ENCODE assay signal across 19 mouse cellular contexts in genomic region chr15:102041951-102042350, GRCm38 (mm10). TPM values are rescaled to one million over a fixed set of nuclear protein-coding genes. Genes with fewer than 3 reads are reported as not detected.
DNase-seq lines count a peak whose midpoint lies in the region; ATAC-seq and TF ChIP-seq lines count a peak whose summit lies in the region.
"Had no signal": no experiment of that assay in that cellular context is flagged by ENCODE, and none has a peak within 500 bp of the region (broad histone marks: within the 10 kb centered on the region; RNA-seq: fewer than 3 reads in every experiment).

No protein-coding gene starts in this region.

- 15% methylated on average over 7 of the region's 7 CpGs for WGBS in intestine, embryonic 14.5 days
- WGBS in limb, embryonic 13.5 days = 19% methylated on average over 7 of the region's 7 CpGs
- 82% methylated on average over 7 of the region's 7 CpGs for WGBS in forebrain, embryonic 14.5 days
- 74% methylated on average over 7 of the region's 7 CpGs for WGBS in midbrain, embryonic 15.5 days

- TF ChIP-seq CTCF in gastrocnemius, adult 2 months (IDR thresholded peaks at IDR 0.05) = no peak

- no peaks in the 10 kb centered on the region for H3K9me3 ChIP-seq in intestine, embryonic 14.5 days (ENCODE audit: control insufficient read depth, low read length)
- H3K9me3 ChIP-seq in limb, embryonic 13.5 days = no peaks in the 10 kb centered on the region
- no peaks in the 10 kb centered on the region for H3K9me3 ChIP-seq in forebrain, embryonic 14.5 days (replicated peaks; ENCODE audit: control insufficient read depth, low read length)
- no peaks in the 10 kb centered on the region for H3K9me3 ChIP-seq in midbrain, embryonic 15.5 days
- H3K9me3 ChIP-seq: embryonic facial prominence, embryonic 10.5 days; heart, embryonic 10.5 days; midbrain, embryonic 12.5 days had no signal

- ATAC-seq in intestine, embryonic 14.5 days (replicated peaks; ENCODE audit: low FRiP score, low TSS enrichment, low read depth) = no peak
- ATAC-seq in limb, embryonic 13.5 days (ENCODE audit: low FRiP score, low read depth) = no peak
- ATAC-seq in forebrain, embryonic 14.5 days = no peak
- ATAC-seq in midbrain, embryonic 15.5 days (replicated peaks) = no peak

- intact Hi-C loops in gastrocnemius, adult 2 months (cut with DNase I) = no loop called here

- H3K4me3 ChIP-seq in gastrocnemius, adult 2 months = peak overlapping the region; percentile 36
- 0 out of 2 replicates have a peak overlapping the region, but pooled peaks have one; percentile 8 for H3K4me3 ChIP-seq in intestine, embryonic 14.5 days (ENCODE audit: low read depth, low read length)
- H3K4me3 ChIP-seq in limb, embryonic 13.5 days = peak overlapping the region; percentile 24; the same call in 1 of the 2 replicates
- no peak overlapping the region for H3K4me3 ChIP-seq in forebrain, embryonic 14.5 days (ENCODE audit: low read depth, low read length)
- H3K4me3 ChIP-seq in midbrain, embryonic 15.5 days = no peak overlapping the region
- H3K4me3 ChIP-seq: embryonic facial prominence, embryonic 10.5 days; heart, embryonic 10.5 days; midbrain, embryonic 12.5 days; myocyte had no signal

- H3K4me2 ChIP-seq in intestine, embryonic 14.5 days (ENCODE audit: low read length) = peak overlapping the region; percentile 35
- H3K4me2 ChIP-seq in limb, embryonic 13.5 days (replicated peaks) = peak overlapping the region; percentile 44
- no peak overlapping the region for H3K4me2 ChIP-seq in forebrain, embryonic 14.5 days (ENCODE audit: low read length)
- no peak overlapping the region for H3K4me2 ChIP-seq in midbrain, embryonic 15.5 days
- H3K4me2 ChIP-seq: liver, embryonic 11.5 days; midbrain, embryonic 12.5 days had no signal

- no peaks in the 10 kb centered on the region for H3K36me3 ChIP-seq in intestine, embryonic 14.5 days (ENCODE audit: control insufficient read depth, insufficient read depth, low read length)
- no peaks in the 10 kb centered on the region for H3K36me3 ChIP-seq in limb, embryonic 13.5 days
- H3K36me3 ChIP-seq in forebrain, embryonic 14.5 days (ENCODE audit: control insufficient read depth, insufficient read depth, low read length) = no peaks in the 10 kb centered on the region
- no peaks in the 10 kb centered on the region for H3K36me3 ChIP-seq in midbrain, embryonic 15.5 days (replicated peaks)
- H3K36me3 ChIP-seq: embryonic facial prominence, embryonic 10.5 days; heart, embryonic 10.5 days; midbrain, embryonic 12.5 days had no signal

- no peak overlapping the region for H3K27ac ChIP-seq in gastrocnemius, adult 2 months
- H3K27ac ChIP-seq in intestine, embryonic 14.5 days (ENCODE audit: low read depth) = no peak overlapping the region
- H3K27ac ChIP-seq in limb, embryonic 13.5 days = no peak overlapping the region
- H3K27ac ChIP-seq in forebrain, embryonic 14.5 days (ENCODE audit: low read depth, low read length) = no peak overlapping the region
- no peak overlapping the region for H3K27ac ChIP-seq in midbrain, embryonic 15.5 days
- H3K27ac ChIP-seq: embryonic facial prominence, embryonic 10.5 days; heart, embryonic 10.5 days; midbrain, embryonic 12.5 days had no signal

- H3K9ac ChIP-seq in intestine, embryonic 14.5 days (ENCODE audit: low read length) = no peak overlapping the region
- H3K9ac ChIP-seq in limb, embryonic 13.5 days = no peak overlapping the region
- H3K9ac ChIP-seq in forebrain, embryonic 14.5 days (ENCODE audit: low read length) = no peak overlapping the region
- no peak overlapping the region for H3K9ac ChIP-seq in midbrain, embryonic 15.5 days
- H3K9ac ChIP-seq: midbrain, embryonic 12.5 days had no signal

- no peaks in the 10 kb centered on the region for H3K4me1 ChIP-seq in intestine, embryonic 14.5 days (replicated peaks; ENCODE audit: control insufficient read depth, insufficient read depth, low read length)
- peaks cover 5% of the 10 kb centered on the region; the same call in 1 of the 2 replicates for H3K4me1 ChIP-seq in limb, embryonic 13.5 days
- no peaks in the 10 kb centered on the region for H3K4me1 ChIP-seq in forebrain, embryonic 14.5 days (ENCODE audit: control insufficient read depth, insufficient read depth, low read length)
- no peaks in the 10 kb centered on the region for H3K4me1 ChIP-seq in midbrain, embryonic 15.5 days
- H3K4me1 ChIP-seq: heart, embryonic 10.5 days; midbrain, embryonic 12.5 days had no signal

- no peaks in the 10 kb centered on the region for H3K27me3 ChIP-seq in intestine, embryonic 14.5 days (replicated peaks; ENCODE audit: control insufficient read depth, insufficient read depth, low read length)
- H3K27me3 ChIP-seq in limb, embryonic 13.5 days = 0 out of 2 replicates have a peak, but pooled peaks cover 5% of the 10 kb centered on the region
- no peaks in the 10 kb centered on the region for H3K27me3 ChIP-seq in forebrain, embryonic 14.5 days (replicated peaks; ENCODE audit: control insufficient read depth, insufficient read depth, low read length)
- H3K27me3 ChIP-seq in midbrain, embryonic 15.5 days (replicated peaks) = no peaks in the 10 kb centered on the region

- no peak for DNase-seq in gastrocnemius, adult 2 months
- no peak for DNase-seq in gastrocnemius, postnatal 4 days (ENCODE audit: low spot score in 2 of 2)
- DNase-seq in kidney, postnatal 10 days = peak; percentile 40
- no peak for DNase-seq in kidney, adult 18-20 months
- no peak for DNase-seq in intestine, embryonic 14.5 days (ENCODE audit: low spot score)
- no peak for DNase-seq in forebrain, embryonic 14.5 days (ENCODE audit: low spot score)
- DNase-seq: adrenal gland, adult 2 months; cerebellum, adult 9-10 months; gastrocnemius, postnatal 14 days had no signal

RNA-seq across cellular contexts. Expression of gene Krt18, which starts 14.0 kb away (rescaled TPM):
- under 1 TPM in 1 of 2 experiments, not detected in 1; 0.33 TPM for total RNA-seq in gastrocnemius, adult 2 months (2021)
- total RNA-seq in gastrocnemius, postnatal 4 days (2021) = 1 to 10 TPM; 2.3 to 5.8 TPM
- 184 and 210 TPM in 2 replicates for polyA plus RNA-seq in intestine, embryonic 14.5 days (2014; fragmentation: Nextera tagmentation; extraction: Ambion mirVana)
- polyA plus RNA-seq in limb, embryonic 13.5 days (2015; fragmentation: Nextera tagmentation; extraction: Ambion mirVana) = 20.9 and 21.2 TPM in 2 replicates
- polyA plus RNA-seq in forebrain, embryonic 14.5 days (2014; fragmentation: Nextera tagmentation; extraction: Ambion mirVana) = 5.6 and 7.1 TPM in 2 replicates
- 3.3 and 4.4 TPM in 2 replicates for polyA plus RNA-seq in midbrain, embryonic 15.5 days (2015; fragmentation: Nextera tagmentation; extraction: Ambion mirVana)
- polyA plus RNA-seq: myocyte had no signal

RNA-seq across cellular contexts. Expression of gene Eif4b, which starts 31.6 kb away (rescaled TPM):
- total RNA-seq in gastrocnemius, adult 2 months (2021) = 100 to 1,000 TPM; 187 to 246 TPM
- total RNA-seq in gastrocnemius, postnatal 4 days (2021) = 100 to 1,000 TPM; 182 to 199 TPM
- 141 and 152 TPM in 2 replicates for polyA plus RNA-seq in intestine, embryonic 14.5 days (2014; fragmentation: Nextera tagmentation; extraction: Ambion mirVana)
- 118 and 120 TPM in 2 replicates for polyA plus RNA-seq in limb, embryonic 13.5 days (2015; fragmentation: Nextera tagmentation; extraction: Ambion mirVana)
- polyA plus RNA-seq in forebrain, embryonic 14.5 days (2014; fragmentation: Nextera tagmentation; extraction: Ambion mirVana) = 99.3 and 100 TPM in 2 replicates
- polyA plus RNA-seq in midbrain, embryonic 15.5 days (2015; fragmentation: Nextera tagmentation; extraction: Ambion mirVana) = 87.0 and 89.2 TPM in 2 replicates

RNA-seq across cellular contexts. Expression of gene Krt8, which starts 37.7 kb away (rescaled TPM):
- not detected for total RNA-seq in gastrocnemius, adult 2 months (2021)
- 1 to 10 TPM; 4.0 to 4.7 TPM for total RNA-seq in gastrocnemius, postnatal 4 days (2021)
- polyA plus RNA-seq in intestine, embryonic 14.5 days (2014; fragmentation: Nextera tagmentation; extraction: Ambion mirVana) = 381 and 486 TPM in 2 replicates
- polyA plus RNA-seq in limb, embryonic 13.5 days (2015; fragmentation: Nextera tagmentation; extraction: Ambion mirVana) = 7.3 and 7.8 TPM in 2 replicates
- polyA plus RNA-seq in forebrain, embryonic 14.5 days (2014; fragmentation: Nextera tagmentation; extraction: Ambion mirVana) = 2.7 and 3.7 TPM in 2 replicates
- 1.8 and 2.0 TPM in 2 replicates for polyA plus RNA-seq in midbrain, embryonic 15.5 days (2015; fragmentation: Nextera tagmentation; extraction: Ambion mirVana)
- total RNA-seq: common myeloid progenitor, adult 5-6 weeks; layer of hippocampus, adult 18-20 months; left cerebral cortex, postnatal 10 days had no signal

RNA-seq across cellular contexts. Expression of gene Tns2, which starts 58.3 kb away (rescaled TPM):
- total RNA-seq in gastrocnemius, adult 2 months (2021) = 10 to 100 TPM; 39.1 to 44.1 TPM
- total RNA-seq in gastrocnemius, postnatal 4 days (2021) = 10 to 100 TPM; 58.7 to 59.5 TPM
- 41.5 and 48.8 TPM in 2 replicates for polyA plus RNA-seq in intestine, embryonic 14.5 days (2014; fragmentation: Nextera tagmentation; extraction: Ambion mirVana)
- polyA plus RNA-seq in limb, embryonic 13.5 days (2015; fragmentation: Nextera tagmentation; extraction: Ambion mirVana) = 39.8 and 45.3 TPM in 2 replicates
- polyA plus RNA-seq in forebrain, embryonic 14.5 days (2014; fragmentation: Nextera tagmentation; extraction: Ambion mirVana) = 5.5 and 8.2 TPM in 2 replicates
- polyA plus RNA-seq in midbrain, embryonic 15.5 days (2015; fragmentation: Nextera tagmentation; extraction: Ambion mirVana) = 8.3 and 12.3 TPM in 2 replicates
- total RNA-seq: common myeloid progenitor, adult 5-6 weeks had no signal

Comparison
In these comparisons a context has a peak if more than half of its experiments do, and no peak if none do; other contexts are left out.
1. H3K4me3 ChIP-seq: peak in gastrocnemius, adult 2 months (single experiment), intestine, embryonic 14.5 days (single experiment) and limb, embryonic 13.5 days (single experiment); none in forebrain, embryonic 14.5 days (single experiment) and midbrain, embryonic 15.5 days (single experiment).
2. H3K4me2 ChIP-seq: peak in intestine, embryonic 14.5 days (single experiment) and limb, embryonic 13.5 days (single experiment); none in forebrain, embryonic 14.5 days (single experiment) and midbrain, embryonic 15.5 days (single experiment).
3. RNA of gene Krt8, which starts 37.7 kb away (polyA plus RNA-seq): 381 to 486 TPM in intestine, embryonic 14.5 days; 7.3 to 7.8 TPM in limb, embryonic 13.5 days, 2.7 to 3.7 TPM in forebrain, embryonic 14.5 days and 1.8 to 2.0 TPM in midbrain, embryonic 15.5 days; every median in the first group is over 10 times any median in the second.